In the genomic region with DNA sequence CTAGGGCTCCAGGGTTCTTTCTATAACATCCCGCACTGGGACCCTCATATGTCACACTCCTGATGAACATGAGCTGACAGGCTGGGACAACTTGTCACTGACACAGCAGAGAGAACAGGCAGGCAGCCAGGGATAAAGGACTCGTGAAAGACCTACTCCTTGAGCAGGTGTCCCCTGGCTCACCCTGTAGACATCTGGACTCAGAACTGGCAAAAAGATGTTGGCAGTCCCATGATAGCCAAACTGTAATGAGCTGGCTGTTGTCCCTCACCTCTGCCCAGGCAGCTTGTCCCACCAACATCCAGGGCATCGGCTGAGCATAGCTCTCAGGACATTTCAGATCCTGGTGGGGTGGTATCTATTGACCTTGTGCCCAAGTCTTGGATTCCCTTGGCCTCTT, we compare ENCODE assay signal across 25 mouse cellular contexts. TPM values are rescaled to one million over a fixed set of nuclear protein-coding genes. Genes with fewer than 3 reads are reported as not detected.
"Had no signal": no experiment of that assay in that cellular context is flagged by ENCODE, and none has a peak within 500 bp of the region (broad histone marks: within the 10 kb centered on the region; RNA-seq: fewer than 3 reads in every experiment).

No protein-coding gene starts in this region.

- H3K27ac ChIP-seq: lung, embryonic 15.5 days; macrophage; midbrain, embryonic 10.5 days; midbrain, embryonic 12.5 days; neural tube, embryonic 13.5 days; neural tube, embryonic 15.5 days had no signal

- H3K9me3 ChIP-seq: lung, embryonic 15.5 days; midbrain, embryonic 10.5 days; midbrain, embryonic 12.5 days; neural tube, embryonic 13.5 days; neural tube, embryonic 15.5 days had no signal

- H3K4me2 ChIP-seq: lung, embryonic 15.5 days; midbrain, embryonic 12.5 days; neural tube, embryonic 13.5 days; neural tube, embryonic 15.5 days had no signal

- H3K4me1 ChIP-seq: lung, embryonic 15.5 days; midbrain, embryonic 10.5 days; midbrain, embryonic 12.5 days; neural tube, embryonic 13.5 days; neural tube, embryonic 15.5 days had no signal

- DNase-seq: liver, postnatal 0 days; lung, adult 2 months; lung, postnatal 14 days; lung, postnatal 36 days; midbrain, embryonic 14.5 days; retina, postnatal 1 day; right cerebral cortex, adult 18-20 months; right cerebral cortex, postnatal 25 days; right cerebral cortex, postnatal 4 days; spleen, adult 18-20 months; thymus, adult 18-20 months; thymus, postnatal 14 days; thymus, postnatal 36 days had no signal

- ATAC-seq: liver, postnatal 0 days; lung, postnatal 0 days; midbrain, embryonic 16.5 days had no signal

- H3K4me3 ChIP-seq: lung, embryonic 15.5 days; midbrain, embryonic 10.5 days; midbrain, embryonic 12.5 days; myocyte; neural tube, embryonic 13.5 days; neural tube, embryonic 15.5 days had no signal

- H3K27me3 ChIP-seq: lung, embryonic 15.5 days; midbrain, embryonic 12.5 days; neural tube, embryonic 13.5 days; neural tube, embryonic 15.5 days had no signal

- H3K9ac ChIP-seq: liver, postnatal 0 days; lung, embryonic 15.5 days; midbrain, embryonic 12.5 days; neural tube, embryonic 13.5 days; neural tube, embryonic 15.5 days had no signal

RNA-seq across cellular contexts. Expression of a gene that starts 25.3 kb away (rescaled TPM):
- polyA plus RNA-seq: myocyte had no signal

RNA-seq across cellular contexts. Expression of a gene that starts 46.1 kb away (rescaled TPM):
- total RNA-seq: megakaryocyte-erythroid progenitor cell, adult 5-6 weeks had no signal
- polyA plus RNA-seq: liver, postnatal 0 days; midbrain, embryonic 12.5 days; midbrain, embryonic 14.5 days; midbrain, embryonic 16.5 days; neural tube, embryonic 11.5 days; neural tube, embryonic 13.5 days; neural tube, embryonic 15.5 days had no signal

RNA-seq across cellular contexts. Expression of a gene that starts 47.8 kb away (rescaled TPM):
- total RNA-seq: megakaryocyte, adult 5-6 weeks; megakaryocyte-erythroid progenitor cell, adult 5-6 weeks had no signal
- polyA plus RNA-seq: liver, postnatal 0 days; lung, postnatal 0 days; macrophage; midbrain, embryonic 14.5 days; neural tube, embryonic 11.5 days had no signal
